Mouse (Mus musculus) C2C12 (cell line): ENCODE data around the gene Tomm40l. TPM values are rescaled to one million over a fixed set of nuclear protein-coding genes. Genes with fewer than 3 reads are reported as not detected.

Experiments
- H3K27me3 ChIP-seq: one replicate; pipeline ENCODE4 v1.6.1; 2011; ENCODE audit not compliant: control insufficient read depth, insufficient read depth, insufficient read length
- H3K36me3 ChIP-seq: one replicate; pipeline ENCODE4 v1.6.1; 2011; ENCODE audit not compliant: control insufficient read depth, insufficient read depth
- H3K4me3 ChIP-seq: one replicate; pipeline ENCODE4 v1.5.1; 2011; ENCODE audit warnings: mild to moderate bottlenecking, control low read depth; ENCODE audit not compliant: poor library complexity, insufficient read depth, severe bottlenecking
- H3K79me2 ChIP-seq: one replicate; pipeline ENCODE4 v1.6.1; 2011; ENCODE audit not compliant: control insufficient read depth, insufficient read depth
- H3K79me3 ChIP-seq: one replicate; pipeline ENCODE4 v1.6.1; 2011; ENCODE audit warnings: low read depth, control low read depth
- H3ac ChIP-seq: one replicate; pipeline ENCODE3; 2011; ENCODE audit warnings: low read depth; ENCODE audit not compliant: control insufficient read depth, insufficient read length
- CEBPB ChIP-seq: IDR thresholded peaks from one replicate; pipeline ENCODE4 v1.6.1; 2011; ENCODE audit warnings: low read depth, mild to moderate bottlenecking, control low read depth, moderate library complexity
- CTCF ChIP-seq: IDR thresholded peaks from one replicate; pipeline ENCODE4 v1.5.1; 2011; ENCODE audit not compliant: control insufficient read depth, insufficient read depth, insufficient read length
- FOSL1 ChIP-seq: IDR thresholded peaks from one replicate; pipeline ENCODE4 v1.8.0; 2011; ENCODE audit warnings: mild to moderate bottlenecking, low read length; ENCODE audit not compliant: poor library complexity, insufficient read depth, severe bottlenecking
- MAX ChIP-seq: IDR thresholded peaks from one replicate; pipeline ENCODE4 v1.6.1; 2011; ENCODE audit warnings: mild to moderate bottlenecking, control low read depth
- MYOD1 ChIP-seq: IDR thresholded peaks from one replicate; pipeline ENCODE4 v1.6.1; 2011; ENCODE audit warnings: low read depth; ENCODE audit not compliant: control insufficient read depth, insufficient read length
- MYOG ChIP-seq: IDR thresholded peaks from one replicate; pipeline ENCODE4 v1.6.1; 2011; ENCODE audit not compliant: control insufficient read depth, insufficient read length; ENCODE audit errors: extremely low read depth
- USF1 ChIP-seq: IDR thresholded peaks from one replicate; pipeline ENCODE4 v1.6.1; 2011; ENCODE audit warnings: low read depth, mild to moderate bottlenecking, control low read depth, moderate library complexity
- polyA plus RNA-seq: library from polyadenylated mRNA; unstranded; fragments of >200 nt; fragmentation: generic; extraction: Trizol; gene quantifications from one replicate; pipeline ENCODE4 v1.2.1, GENCODE M21; 2012; ENCODE audit warnings: missing spikeins

The Tomm40l gene
- polyA plus RNA-seq, 1 experiment = 58.7 TPM

GRCm38 (mm10) chr1:171204249-171204644 lies 18.1 kb downstream of the Tomm40l start:
- Histone ChIP-seq H3K79me3 (no peaks in the 10 kb centered on the region), H3K79me2 (no peaks in the 10 kb centered on the region), H3K27me3 (no peaks in the 10 kb centered on the region), H3ac (no peak overlapping the region), H3K4me3 (no peak overlapping the region), H3K36me3 (no peaks in the 10 kb centered on the region)
- TF ChIP-seq CEBPB (no peak), CTCF (no peak), FOSL1 (no peak), MAX (no peak), MYOG (no peak), USF1 (no peak), MYOD1 (no peak)

GRCm38 (mm10) chr1:171203471-171204248 lies 18.7 kb downstream of the Tomm40l start:
- no peaks in the 10 kb centered on the region for H3K79me2 ChIP-seq
- H3K36me3 ChIP-seq = no peaks in the 10 kb centered on the region
- TF ChIP-seq USF1 = no peak
- TF ChIP-seq MYOD1 = no peak
- no peak for TF ChIP-seq FOSL1
- no peak for TF ChIP-seq CEBPB
- TF ChIP-seq MAX = no peak
- no peak for TF ChIP-seq MYOG
- TF ChIP-seq CTCF = no peak
- no peaks in the 10 kb centered on the region for H3K27me3 ChIP-seq
- H3ac ChIP-seq = no peak overlapping the region
- no peaks in the 10 kb centered on the region for H3K79me3 ChIP-seq
- no peak overlapping the region for H3K4me3 ChIP-seq

GRCm38 (mm10) chr1:171200769-171201168 lies 21.5 kb downstream of the Tomm40l start:
- Histone ChIP-seq H3ac (no peak overlapping the region), H3K27me3 (no peaks in the 10 kb centered on the region), H3K79me2 (no peaks in the 10 kb centered on the region), H3K4me3 (no peak overlapping the region), H3K79me3 (no peaks in the 10 kb centered on the region), H3K36me3 (no peaks in the 10 kb centered on the region)
- TF ChIP-seq CEBPB (no peak), USF1 (no peak), FOSL1 (no peak), MYOG (no peak), MYOD1 (no peak)

GRCm38 (mm10) chr1:171199532-171199931 lies 22.8 kb downstream of the Tomm40l start:
- TF ChIP-seq FOSL1 (no peak), USF1 (no peak), MAX (no peak), CEBPB (no peak), MYOG (no peak), CTCF (no peak), MYOD1 (no peak)
- no peak overlapping the region for H3K4me3 ChIP-seq
- no peaks in the 10 kb centered on the region for H3K36me3 ChIP-seq
- H3K79me2 ChIP-seq = no peaks in the 10 kb centered on the region
- H3ac ChIP-seq = no peak overlapping the region
- no peaks in the 10 kb centered on the region for H3K27me3 ChIP-seq
- H3K79me3 ChIP-seq = no peaks in the 10 kb centered on the region

GRCm38 (mm10) chr1:171195887-171196397 lies 26.4 kb downstream of the Tomm40l start, which contains the start of gene Pcp4l1:
Gene Pcp4l1 (minus strand): TSS chr1:171196268.
- Histone ChIP-seq H3ac (no peak within 1 kb of the TSS), H3K79me3 (no peaks in the 10 kb centered on the region), H3K36me3 (no peaks in the 10 kb centered on the region), H3K79me2 (no peaks in the 10 kb centered on the region), H3K4me3 (no peak within 1 kb of the TSS), H3K27me3 (no peaks in the 10 kb centered on the region)
- TF ChIP-seq USF1 = no peak
- TF ChIP-seq CEBPB = no peak
- no peak for TF ChIP-seq MAX
- TF ChIP-seq CTCF = no peak
- no peak for TF ChIP-seq MYOG
